Mouse (Mus musculus): Measurements from ENCODE around the gene Shank1.

Shank1 gene

GRCm38 (mm10) chr7:44372678-44373077 is 62.6 kb downstream of the Shank1 start:
- intact Hi-C loops (cut with DNase I) = no loop called here

- intact Hi-C loops (cut with DNase I) = no loop called here
Observed at GRCm38 (mm10) chr7:44373460-44373859, 63.4 kb downstream of the Shank1 start.

- intact Hi-C loops (cut with DNase I) = no loop called here
Observed at GRCm38 (mm10) chr7:44373889-44374652, 64.0 kb downstream of the Shank1 start.

- intact Hi-C loops (cut with DNase I) = loop anchor here (5.0 kb wide), 1 partner anchor 93 kb away; the partner anchor contains the start of genes Aspdh and Josd2
Observed at GRCm38 (mm10) chr7:44374756-44375155, 64.7 kb downstream of the Shank1 start.

GRCm38 (mm10) chr7:44375207-44375606 is 65.2 kb downstream of the Shank1 start:
- intact Hi-C loops (cut with DNase I) = loop anchor here (5.0 kb wide), 1 partner anchor 92 kb away; the partner anchor contains the start of genes Aspdh and Josd2

GRCm38 (mm10) chr7:44375793-44376192 is 65.7 kb downstream of the Shank1 start:
- intact Hi-C loops (cut with DNase I) = loop anchor here (5.0 kb wide), 1 partner anchor 92 kb away; the partner anchor contains the start of genes Aspdh and Josd2

- intact Hi-C loops (cut with DNase I) = loop anchor here (5.0 kb wide), 1 partner anchor 89 kb away; the partner anchor contains the start of genes Aspdh and Josd2
Observed at GRCm38 (mm10) chr7:44378290-44378689, 68.2 kb downstream of the Shank1 start.

GRCm38 (mm10) chr7:44382541-44382940 is 72.5 kb downstream of the Shank1 start:
- intact Hi-C loops (cut with DNase I) = no loop called here

- intact Hi-C loops (cut with DNase I) = no loop called here
Observed at GRCm38 (mm10) chr7:44383980-44384715, 74.1 kb downstream of the Shank1 start, which contains the start of gene Syt3. Syt3 (plus strand) TSS chr7:44384102.

GRCm38 (mm10) chr7:44384716-44385059 is 74.6 kb downstream of the Shank1 start:
- intact Hi-C loops (cut with DNase I) = no loop called here

- intact Hi-C loops (cut with DNase I) = no loop called here
Observed at GRCm38 (mm10) chr7:44385720-44386119, 75.7 kb downstream of the Shank1 start, which contains the start of gene 1700008O03Rik. 1700008O03Rik (minus strand) TSS chr7:44385820.

- intact Hi-C loops (cut with DNase I) = no loop called here
Observed at GRCm38 (mm10) chr7:44391831-44392230, 81.8 kb downstream of the Shank1 start.

GRCm38 (mm10) chr7:44392341-44392740 is 82.3 kb downstream of the Shank1 start:
- intact Hi-C loops (cut with DNase I) = no loop called here

- intact Hi-C loops (cut with DNase I) = no loop called here
Observed at GRCm38 (mm10) chr7:44393284-44393683, 83.2 kb downstream of the Shank1 start.

- intact Hi-C loops (cut with DNase I) = loop anchor here (5.0 kb wide), 1 partner anchor 89 kb away; no protein-coding TSS in a partner anchor
Observed at GRCm38 (mm10) chr7:44398570-44398969, 88.5 kb downstream of the Shank1 start.

- intact Hi-C loops (cut with DNase I) = no loop called here
Observed at GRCm38 (mm10) chr7:44401673-44402072, 91.6 kb downstream of the Shank1 start.

- intact Hi-C loops (cut with DNase I) = no loop called here
Observed at GRCm38 (mm10) chr7:44405346-44406014, 95.4 kb downstream of the Shank1 start.

GRCm38 (mm10) chr7:44406015-44406355 is 95.9 kb downstream of the Shank1 start:
- intact Hi-C loops (cut with DNase I) = no loop called here

All from adrenal gland (tissue).